Mouse (Mus musculus): Measurements from ENCODE around the gene Robo1.

The Robo1 gene

DNA sequence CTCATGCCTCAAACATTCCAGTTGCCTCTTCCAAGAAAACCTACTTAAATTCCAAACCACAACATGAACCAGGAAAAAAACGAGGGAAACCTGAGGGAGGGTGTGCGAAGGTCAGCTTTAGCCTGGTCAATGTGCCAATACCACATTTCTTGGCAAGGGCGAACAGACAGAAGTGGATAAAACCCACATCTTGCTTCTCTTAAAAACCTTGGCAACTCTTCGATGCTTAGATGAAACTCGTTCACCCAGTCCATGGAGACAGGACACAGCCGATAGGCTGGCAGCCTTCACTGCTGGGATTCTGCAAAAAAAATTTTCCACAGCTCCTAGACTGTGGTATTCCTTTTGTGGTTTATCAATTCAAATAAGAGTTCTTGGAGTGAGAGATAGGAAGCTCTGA is 690.6 kb downstream of the Robo1 start:
- no peak for DNase-seq (ENCODE audit: low read depth, low spot score)

DNA sequence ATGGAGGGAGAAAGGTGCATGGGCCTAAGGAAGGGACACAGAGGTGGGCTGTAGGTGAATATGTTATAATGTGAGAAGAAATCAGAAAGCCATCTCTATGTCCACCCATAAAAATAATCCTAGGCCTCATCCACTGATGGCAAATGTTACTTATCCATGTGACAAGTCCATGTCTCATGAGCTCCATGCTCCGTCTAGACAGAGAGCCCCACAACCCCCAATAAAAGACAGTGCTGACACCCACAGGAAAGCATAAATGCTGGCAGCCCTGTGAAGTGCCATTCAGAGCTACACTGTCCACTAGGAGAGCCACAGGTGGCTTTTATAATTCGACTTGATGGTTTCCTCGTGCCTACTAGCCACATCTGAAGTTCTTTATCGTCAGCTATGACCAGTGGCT is 694.6 kb downstream of the Robo1 start:
- DNase-seq (ENCODE audit: low read depth, low spot score): no peak

DNA sequence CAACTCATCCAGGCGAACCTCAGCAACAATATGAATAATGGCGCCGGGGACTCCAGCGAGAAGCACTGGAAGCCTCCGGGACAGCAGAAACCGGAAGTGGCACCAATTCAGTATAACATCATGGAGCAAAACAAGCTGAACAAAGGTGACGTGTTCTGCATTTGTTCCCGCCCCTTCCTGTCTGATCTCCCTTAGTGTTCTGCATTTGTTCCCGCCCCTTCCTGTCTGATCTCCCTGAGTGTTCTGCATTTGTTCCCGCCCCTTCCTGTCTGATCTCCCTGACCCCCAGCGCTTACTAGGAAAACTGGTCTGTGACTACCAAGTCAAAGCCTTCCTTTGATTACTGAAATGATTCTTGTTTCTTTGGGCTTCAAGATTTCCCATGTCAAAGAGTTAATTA is 696.5 kb downstream of the Robo1 start:
- no peak for DNase-seq (ENCODE audit: low read depth, low spot score)

- DNase-seq (ENCODE audit: low read depth, low spot score): no peak
These were observed 697.7 kb downstream of the Robo1 start for GRCm38 (mm10) chr16:73005831-73006230.

DNA sequence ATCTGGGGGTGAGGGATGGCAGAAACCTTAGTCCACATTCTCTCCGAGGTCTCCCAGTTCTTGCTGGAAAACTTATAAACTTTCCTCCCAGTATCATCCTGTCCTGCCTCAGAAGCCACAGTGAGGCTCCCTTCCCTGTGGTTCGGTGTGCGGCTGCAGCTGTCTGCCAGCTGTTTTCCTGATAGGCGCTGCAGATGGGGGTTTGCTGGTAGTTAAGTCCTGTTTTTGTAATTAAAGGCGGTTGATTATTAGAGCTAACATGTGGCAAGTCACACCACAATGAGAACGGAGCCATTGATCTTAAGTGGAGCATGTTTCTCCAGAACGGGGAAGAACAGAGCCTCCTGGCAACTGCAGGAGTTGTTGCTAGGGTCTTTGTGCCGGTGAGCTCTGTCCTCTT is 699.3 kb downstream of the Robo1 start:
- DNase-seq (ENCODE audit: low read depth, low spot score): no peak

DNA sequence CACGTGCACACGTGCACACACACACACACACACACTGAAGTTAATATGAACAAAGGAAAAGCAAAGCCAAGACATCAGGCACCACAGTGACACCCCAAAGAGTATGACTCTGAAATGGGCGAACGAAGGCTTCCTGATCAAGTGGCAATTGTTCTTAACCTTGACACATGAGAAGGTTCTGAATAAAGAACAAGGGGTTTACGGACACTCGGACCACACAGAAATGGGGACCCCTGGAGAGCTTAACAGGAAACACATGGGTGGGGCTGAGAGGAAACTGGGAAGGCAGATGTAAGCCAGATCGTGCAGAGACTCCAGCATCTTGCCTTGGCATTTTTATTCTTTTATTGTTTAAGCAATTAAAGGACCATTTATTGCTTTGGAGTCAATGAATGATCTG is 703.2 kb downstream of the Robo1 start:
- no peak for DNase-seq (ENCODE audit: low read depth, low spot score)

DNA sequence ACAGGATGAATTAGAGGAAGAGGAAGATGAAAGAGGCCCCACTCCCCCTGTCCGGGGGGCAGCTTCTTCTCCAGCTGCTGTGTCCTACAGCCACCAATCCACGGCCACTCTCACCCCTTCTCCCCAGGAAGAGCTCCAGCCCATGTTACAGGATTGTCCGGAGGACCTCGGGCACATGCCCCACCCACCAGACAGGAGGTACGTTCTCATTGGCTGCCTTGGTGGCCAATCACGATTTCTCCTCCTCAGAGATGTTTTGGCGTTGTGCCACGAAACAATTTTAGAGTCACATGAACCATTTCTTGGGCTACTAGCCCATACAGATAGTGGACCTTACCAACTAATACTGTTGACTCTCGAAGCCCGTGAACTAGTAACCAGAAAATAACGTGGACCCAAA is 704.8 kb downstream of the Robo1 start:
- DNase-seq (ENCODE audit: low read depth, low spot score): no peak

DNA sequence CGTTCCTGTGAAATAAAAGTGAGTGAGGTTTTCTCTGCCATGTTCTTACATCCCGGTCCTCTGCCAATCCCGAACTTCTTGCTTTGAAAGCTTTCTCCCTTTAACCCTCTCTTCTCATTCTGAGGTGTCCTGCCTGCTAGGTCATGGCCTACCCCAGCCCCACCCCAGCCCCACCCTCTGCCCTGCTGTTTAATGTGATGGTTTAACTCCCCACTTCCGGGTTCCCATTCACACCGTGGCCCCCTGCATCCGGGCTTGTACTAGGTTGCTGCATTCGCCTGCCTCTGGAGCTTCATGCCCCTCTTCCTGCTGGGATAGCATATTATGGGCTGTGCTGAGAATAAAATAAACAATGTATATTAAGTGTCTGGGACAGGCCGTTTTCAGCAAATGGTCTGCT is 706.4 kb downstream of the Robo1 start:
- DNase-seq (ENCODE audit: low read depth, low spot score): no peak

DNA sequence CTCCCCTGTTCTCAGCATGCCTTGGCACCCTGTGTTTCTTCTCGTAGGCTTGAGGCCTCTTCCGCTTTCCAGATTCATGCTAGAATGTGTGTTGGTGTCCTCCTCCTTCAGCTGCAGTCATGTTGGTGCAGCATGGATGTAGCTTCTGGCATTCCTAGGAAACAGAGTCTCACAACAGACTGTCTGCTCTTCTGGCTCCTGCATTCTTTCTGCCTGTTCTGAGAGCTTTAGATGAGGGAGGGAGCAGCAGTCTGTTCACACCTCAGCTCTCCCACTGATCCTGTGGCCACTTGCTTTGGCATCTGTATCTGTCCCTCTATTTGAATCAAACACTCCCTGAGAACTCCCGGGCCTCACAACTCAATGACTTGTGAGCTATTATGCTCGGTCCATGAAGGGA is 707.9 kb downstream of the Robo1 start:
- DNase-seq (ENCODE audit: low read depth, low spot score): no peak

GRCm38 (mm10) chr16:73016801-73017200 is 708.7 kb downstream of the Robo1 start:
- no peak for DNase-seq (ENCODE audit: low read depth, low spot score)

GRCm38 (mm10) chr16:73024326-73024725 is 716.2 kb downstream of the Robo1 start:
- no peak for DNase-seq (ENCODE audit: low read depth, low spot score)

GRCm38 (mm10) chr16:73027692-73028091 is 719.6 kb downstream of the Robo1 start:
- no peak for DNase-seq (ENCODE audit: low read depth, low spot score)

DNA sequence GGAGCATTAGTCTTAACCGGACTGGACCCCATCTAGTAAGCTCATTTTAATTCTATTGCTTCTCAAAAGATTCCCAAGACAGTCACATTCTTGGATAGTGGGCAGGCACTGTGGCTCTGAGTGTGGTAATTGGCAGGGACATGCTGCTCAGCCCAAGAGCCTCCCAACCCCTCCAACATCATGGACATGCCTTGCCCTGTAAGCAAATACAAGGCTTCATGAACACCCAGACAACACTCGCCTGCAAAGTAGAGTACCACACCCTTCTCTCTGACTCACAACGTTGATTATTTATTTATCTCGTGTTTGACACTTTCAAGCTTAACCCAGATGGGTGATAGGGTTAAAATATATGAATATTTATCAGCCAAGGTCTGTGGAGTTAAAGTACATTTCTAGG is 722.9 kb downstream of the Robo1 start:
- no peak for DNase-seq (ENCODE audit: low read depth, low spot score)

GRCm38 (mm10) chr16:73035210-73035985 is 727.3 kb downstream of the Robo1 start:
- no peak for DNase-seq (ENCODE audit: low read depth, low spot score)

DNA sequence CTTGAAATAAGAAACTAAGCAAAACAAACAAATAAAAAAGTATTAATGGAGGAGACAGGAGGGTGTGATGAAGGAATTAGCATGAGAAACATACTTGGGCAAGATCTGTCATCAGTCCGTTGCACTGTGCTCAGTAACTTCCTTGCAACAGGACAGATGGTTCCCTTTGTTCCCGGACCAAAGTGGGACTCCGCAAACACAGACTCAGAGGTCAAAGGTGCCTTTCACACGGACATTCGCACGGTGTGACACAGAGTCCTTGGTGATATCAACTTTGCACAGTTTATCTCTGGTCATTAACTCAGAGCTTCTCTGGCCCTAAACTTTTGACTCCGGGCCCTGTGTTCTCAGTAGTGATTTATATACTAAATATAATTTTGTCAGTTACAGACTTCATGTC is 730.4 kb downstream of the Robo1 start:
- DNase-seq (ENCODE audit: low read depth, low spot score): no peak

GRCm38 (mm10) chr16:73062461-73062860 is 754.4 kb downstream of the Robo1 start:
- DNase-seq (ENCODE audit: low read depth, low spot score): no peak

GRCm38 (mm10) chr16:73067782-73068181 is 759.7 kb downstream of the Robo1 start:
- DNase-seq (ENCODE audit: low read depth, low spot score): no peak

GRCm38 (mm10) chr16:73072047-73072446 is 763.9 kb downstream of the Robo1 start:
- no peak for DNase-seq (ENCODE audit: low read depth, low spot score)

GRCm38 (mm10) chr16:73072883-73073282 is 764.8 kb downstream of the Robo1 start:
- no peak for DNase-seq (ENCODE audit: low read depth, low spot score)

GRCm38 (mm10) chr16:73082420-73082819 is 774.3 kb downstream of the Robo1 start:
- DNase-seq (ENCODE audit: low read depth, low spot score): no peak

DNA sequence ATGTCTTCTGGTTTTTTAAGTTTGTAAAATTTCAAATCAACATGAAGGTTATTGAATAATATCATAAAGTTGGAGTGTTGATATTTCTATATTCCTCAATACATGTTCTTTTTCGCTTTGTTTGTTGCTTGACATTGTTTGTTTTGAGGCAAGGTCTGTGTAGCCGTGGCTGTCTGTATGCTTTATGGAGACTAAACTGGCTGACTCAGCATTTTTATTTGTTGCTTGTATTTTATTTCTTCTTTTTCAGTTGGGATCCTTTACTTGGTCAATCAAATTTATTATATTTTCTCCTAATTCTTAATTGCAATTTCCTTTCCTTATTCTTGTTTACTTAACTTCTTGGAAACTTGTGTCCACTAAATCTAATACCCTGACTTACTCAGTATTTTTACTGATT is 775.0 kb downstream of the Robo1 start:
- no peak for DNase-seq (ENCODE audit: low read depth, low spot score)
